21 mouse cellular contexts compared by ENCODE assay signal in the genomic region with DNA sequence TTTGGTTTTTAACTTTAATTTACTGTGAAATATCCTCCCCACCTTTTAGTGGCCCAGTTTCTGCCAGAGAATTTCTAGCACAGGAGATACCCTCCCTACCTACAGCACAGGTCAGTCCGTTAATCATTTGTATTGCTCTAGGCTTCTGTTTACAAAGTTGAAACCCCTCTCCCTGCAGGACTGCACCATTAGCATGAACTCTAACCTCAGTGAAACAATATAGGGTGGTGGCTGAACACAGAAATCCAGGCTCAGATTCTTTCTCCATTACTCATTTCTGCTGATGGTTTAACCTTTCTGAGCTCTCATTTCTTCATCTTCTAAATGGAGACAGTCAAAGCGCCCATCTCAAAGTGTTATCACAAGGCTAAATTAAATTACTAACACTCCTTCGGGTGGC.
"Had no signal": no experiment of that assay in that cellular context is flagged by ENCODE, and none has a peak within 500 bp of the region (broad histone marks: within the 10 kb centered on the region; RNA-seq: fewer than 3 reads in every experiment).

No protein-coding gene starts in this region.

- H3K9ac ChIP-seq: intestine, embryonic 15.5 days; liver, embryonic 14.5 days; lung, embryonic 15.5 days; midbrain, embryonic 13.5 days; neural tube, embryonic 12.5 days; neural tube, embryonic 15.5 days had no signal

- H3K4me2 ChIP-seq: intestine, embryonic 15.5 days; lung, embryonic 15.5 days; midbrain, embryonic 13.5 days; neural tube, embryonic 12.5 days; neural tube, embryonic 15.5 days had no signal

- H3K27me3 ChIP-seq: intestine, embryonic 15.5 days; lung, embryonic 15.5 days; midbrain, embryonic 13.5 days; neural tube, embryonic 12.5 days; neural tube, embryonic 15.5 days had no signal

- H3K27ac ChIP-seq: intestine, embryonic 15.5 days; layer of hippocampus, adult 2 months; liver, embryonic 14.5 days; lung, embryonic 15.5 days; midbrain, embryonic 10.5 days; midbrain, embryonic 13.5 days; neural tube, embryonic 12.5 days; neural tube, embryonic 15.5 days; stomach, postnatal 0 days had no signal

- H3K4me1 ChIP-seq: intestine, embryonic 15.5 days; lung, embryonic 15.5 days; megakaryocyte, embryonic 14.5 days; midbrain, embryonic 13.5 days; neural tube, embryonic 12.5 days; neural tube, embryonic 15.5 days had no signal

- ATAC-seq: intestine, embryonic 15.5 days; midbrain, embryonic 13.5 days had no signal

- H3K4me3 ChIP-seq: intestine, embryonic 15.5 days; layer of hippocampus, adult 2 months; lung, embryonic 15.5 days; megakaryocyte, embryonic 14.5 days; midbrain, embryonic 10.5 days; midbrain, embryonic 13.5 days; neural tube, embryonic 12.5 days; neural tube, embryonic 15.5 days had no signal

- H3K36me3 ChIP-seq: intestine, embryonic 15.5 days; lung, embryonic 15.5 days; midbrain, embryonic 10.5 days; midbrain, embryonic 13.5 days; neural tube, embryonic 12.5 days; neural tube, embryonic 15.5 days had no signal

- DNase-seq: kidney, adult 11 months; kidney, adult 9 months; layer of hippocampus, adult 9-11 months; lung, adult 18-20 months; lung, postnatal 10 days; lung, postnatal 36 days; right cerebral cortex, adult 18-20 months; right cerebral cortex, postnatal 14 days; right cerebral cortex, postnatal 4 days; thymus, adult 2 months; thymus, postnatal 14 days had no signal

- H3K9me3 ChIP-seq: intestine, embryonic 15.5 days; lung, embryonic 15.5 days; midbrain, embryonic 10.5 days; midbrain, embryonic 13.5 days; neural tube, embryonic 12.5 days; neural tube, embryonic 15.5 days had no signal
